Mouse (Mus musculus): ENCODE measurements around the gene Mmp21. TPM values are rescaled to one million over a fixed set of nuclear protein-coding genes. Genes with fewer than 3 reads are reported as not detected.

Mmp21 gene
- polyA plus RNA-seq, 1 experiment from 2014 or later = not detected

GRCm38 (mm10) chr7:133637361-133638305 is 42.2 kb downstream of the Mmp21 start, which contains the start of gene Edrf1:
TSS of gene Edrf1 (plus strand) at chr7:133637543.
- ATAC-seq = peak; percentile 98
- peak within 1 kb of the TSS; percentile 93 for H3K4me3 ChIP-seq (ENCODE audit: low read depth, low read length)
- WGBS = under 1% methylated on average over 78 of the region's 81 CpGs
- no peaks in the 10 kb centered on the region for H3K27me3 ChIP-seq (ENCODE audit: control insufficient read depth, insufficient read depth, low read depth, low read length)
- H3K36me3 ChIP-seq (ENCODE audit: control insufficient read depth, insufficient read depth, low read length) = peaks cover 12% of the 10 kb centered on the region
- peak within 1 kb of the TSS; percentile 94 for H3K9ac ChIP-seq (ENCODE audit: low read depth, low read length)
- H3K4me2 ChIP-seq (ENCODE audit: low read length) = peak within 1 kb of the TSS; percentile 90
- peak within 1 kb of the TSS; percentile 90 for H3K27ac ChIP-seq (ENCODE audit: low read length)
- H3K4me1 ChIP-seq (ENCODE audit: control insufficient read depth, insufficient read depth, low read length) = peaks cover 8% of the 10 kb centered on the region
- H3K9me3 ChIP-seq (replicated peaks; ENCODE audit: control insufficient read depth, low read length, poor library complexity, severe bottlenecking) = no peaks in the 10 kb centered on the region

GRCm38 (mm10) chr7:133636738-133637352 is 43.0 kb downstream of the Mmp21 start:
- peak; percentile 66 for ATAC-seq

GRCm38 (mm10) chr7:133634932-133635650 is 44.8 kb downstream of the Mmp21 start:
- Histone ChIP-seq H3K4me3 (ENCODE audit: low read depth, low read length) (no peak overlapping the region), H3K36me3 (ENCODE audit: control insufficient read depth, insufficient read depth, low read length) (no peaks in the 10 kb centered on the region), H3K4me1 (ENCODE audit: control insufficient read depth, insufficient read depth, low read length) (peaks cover 8% of the 10 kb centered on the region), H3K27ac (ENCODE audit: low read length) (no peak overlapping the region), H3K9me3 (replicated peaks; ENCODE audit: control insufficient read depth, low read length, poor library complexity, severe bottlenecking) (no peaks in the 10 kb centered on the region), H3K27me3 (ENCODE audit: control insufficient read depth, insufficient read depth, low read depth, low read length) (no peaks in the 10 kb centered on the region), H3K9ac (ENCODE audit: low read depth, low read length) (no peak overlapping the region), H3K4me2 (ENCODE audit: low read length) (no peak overlapping the region)
- ATAC-seq = no peak
- 61% methylated on average over 10 of the region's 12 CpGs for WGBS

More at GRCm38 (mm10) chr7:133636738-133637352, 43.0 kb downstream of the Mmp21 start:
- H3K9me3 ChIP-seq (replicated peaks; ENCODE audit: control insufficient read depth, low read length, poor library complexity, severe bottlenecking) = no peaks in the 10 kb centered on the region
- peak overlapping the region; percentile 90 for H3K27ac ChIP-seq (ENCODE audit: low read length)
- H3K4me2 ChIP-seq (ENCODE audit: low read length) = peak overlapping the region; percentile 55
- no peaks in the 10 kb centered on the region for H3K27me3 ChIP-seq (ENCODE audit: control insufficient read depth, insufficient read depth, low read depth, low read length)
- WGBS = 2% methylated on average over 21 of the region's 21 CpGs
- H3K36me3 ChIP-seq (ENCODE audit: control insufficient read depth, insufficient read depth, low read length) = peaks cover 6% of the 10 kb centered on the region
- peak overlapping the region; percentile 94 for H3K9ac ChIP-seq (ENCODE audit: low read depth, low read length)
- H3K4me1 ChIP-seq (ENCODE audit: control insufficient read depth, insufficient read depth, low read length) = peaks cover 8% of the 10 kb centered on the region
- H3K4me3 ChIP-seq (ENCODE audit: low read depth, low read length) = peak overlapping the region; percentile 93

GRCm38 (mm10) chr7:133632476-133632875 is 47.4 kb downstream of the Mmp21 start:
- Histone ChIP-seq H3K27me3 (ENCODE audit: control insufficient read depth, insufficient read depth, low read depth, low read length) (no peaks in the 10 kb centered on the region), H3K4me1 (ENCODE audit: control insufficient read depth, insufficient read depth, low read length) (peaks cover 2% of the 10 kb centered on the region; the same call in 1 of the 2 replicates), H3K9me3 (replicated peaks; ENCODE audit: control insufficient read depth, low read length, poor library complexity, severe bottlenecking) (no peaks in the 10 kb centered on the region), H3K36me3 (ENCODE audit: control insufficient read depth, insufficient read depth, low read length) (no peaks in the 10 kb centered on the region), H3K27ac (ENCODE audit: low read length) (no peak overlapping the region), H3K9ac (ENCODE audit: low read depth, low read length) (no peak overlapping the region), H3K4me2 (ENCODE audit: low read length) (no peak overlapping the region), H3K4me3 (ENCODE audit: low read depth, low read length) (no peak overlapping the region)
- ATAC-seq = no peak
- 28% methylated on average over 2 of the region's 2 CpGs for whole genome bisulfite sequencing

- no peaks in the 10 kb centered on the region for H3K9me3 ChIP-seq (replicated peaks; ENCODE audit: control insufficient read depth, low read length, poor library complexity, severe bottlenecking)
- no peaks in the 10 kb centered on the region for H3K27me3 ChIP-seq (ENCODE audit: control insufficient read depth, insufficient read depth, low read depth, low read length)
- H3K4me1 ChIP-seq (ENCODE audit: control insufficient read depth, insufficient read depth, low read length) = peaks cover 3% of the 10 kb centered on the region; the same call in 1 of the 2 replicates
- H3K9ac ChIP-seq (ENCODE audit: low read depth, low read length) = no peak overlapping the region
- H3K4me3 ChIP-seq (ENCODE audit: low read depth, low read length) = no peak overlapping the region
- H3K36me3 ChIP-seq (ENCODE audit: control insufficient read depth, insufficient read depth, low read length) = no peaks in the 10 kb centered on the region
- no peak for ATAC-seq
- H3K4me2 ChIP-seq (ENCODE audit: low read length) = no peak overlapping the region
- H3K27ac ChIP-seq (ENCODE audit: low read length) = no peak overlapping the region
- 84% methylated on average over 5 of the region's 5 CpGs for WGBS
Measured at GRCm38 (mm10) chr7:133630821-133631220, 49.0 kb downstream of the Mmp21 start.

GRCm38 (mm10) chr7:133627184-133627936 is 52.5 kb downstream of the Mmp21 start:
- H3K27ac ChIP-seq (ENCODE audit: low read length) = no peak overlapping the region
- WGBS = 31% methylated on average over 14 of the region's 14 CpGs
- H3K4me2 ChIP-seq (ENCODE audit: low read length) = no peak overlapping the region
- H3K9ac ChIP-seq (ENCODE audit: low read depth, low read length) = no peak overlapping the region
- no peaks in the 10 kb centered on the region for H3K9me3 ChIP-seq (replicated peaks; ENCODE audit: control insufficient read depth, low read length, poor library complexity, severe bottlenecking)
- peaks cover 3% of the 10 kb centered on the region; the same call in 1 of the 2 replicates for H3K4me1 ChIP-seq (ENCODE audit: control insufficient read depth, insufficient read depth, low read length)
- H3K4me3 ChIP-seq (ENCODE audit: low read depth, low read length) = no peak overlapping the region
- no peaks in the 10 kb centered on the region; the same call in 1 of the 2 replicates for H3K27me3 ChIP-seq (ENCODE audit: control insufficient read depth, insufficient read depth, low read depth, low read length)
- H3K36me3 ChIP-seq (ENCODE audit: control insufficient read depth, insufficient read depth, low read length) = no peaks in the 10 kb centered on the region
- ATAC-seq = no peak

Other genes with a start within 250 kb of the Mmp21 start
- gene Tex36, start 77.9 kb downstream of the Mmp21 start, polyA plus RNA-seq (2015; fragmentation: Nextera tagmentation; extraction: Ambion mirVana) = not detected in 2 replicates
- gene Edrf1, start 42.5 kb downstream of the Mmp21 start, polyA plus RNA-seq (2015; fragmentation: Nextera tagmentation; extraction: Ambion mirVana) = 19.0 and 19.5 TPM in 2 replicates
- gene Bccip, start 29.3 kb upstream of the Mmp21 start, polyA plus RNA-seq (2015; fragmentation: Nextera tagmentation; extraction: Ambion mirVana) = 89.8 and 93.0 TPM in 2 replicates
- 55.7 and 56.7 TPM in 2 replicates for gene Uros, start 30.0 kb upstream of the Mmp21 start, polyA plus RNA-seq (2015; fragmentation: Nextera tagmentation; extraction: Ambion mirVana)
- 5.2 and 7.9 TPM in 2 replicates for gene Fank1, start 96.8 kb upstream of the Mmp21 start, polyA plus RNA-seq (2015; fragmentation: Nextera tagmentation; extraction: Ambion mirVana)
- gene Dhx32, start 102.7 kb upstream of the Mmp21 start, polyA plus RNA-seq (2015; fragmentation: Nextera tagmentation; extraction: Ambion mirVana) = 43.2 and 46.3 TPM in 2 replicates